Mouse (Mus musculus): ENCODE results near the gene Ssbp2. TPM values are rescaled to one million over a fixed set of nuclear protein-coding genes. Genes with fewer than 3 reads are reported as not detected.

The Ssbp2 gene
- polyA plus RNA-seq (2012), result 31.3 and 47.7 TPM in 2 replicates

GRCm38 (mm10) chr13:91459896-91460620 is at the start of gene Ssbp2:
Gene Ssbp2, plus strand, starts transcription at chr13:91460283.
- no peak for TF ChIP-seq GATA1 (IDR thresholded peaks at IDR 0.05; ENCODE audit: low read length)

GRCm38 (mm10) chr13:91413752-91414503 is 46.2 kb upstream of the Ssbp2 start:
- no peak for TF ChIP-seq GATA1 (IDR thresholded peaks at IDR 0.05; ENCODE audit: low read length)

GRCm38 (mm10) chr13:91415896-91416295 is 44.2 kb upstream of the Ssbp2 start:
- TF ChIP-seq GATA1 (IDR thresholded peaks at IDR 0.05; ENCODE audit: low read length), result no peak

- no peak for TF ChIP-seq GATA1 (IDR thresholded peaks at IDR 0.05; ENCODE audit: low read length)
Measured at GRCm38 (mm10) chr13:91416698-91417097, 43.4 kb upstream of the Ssbp2 start.

GRCm38 (mm10) chr13:91421387-91421949 is 38.6 kb upstream of the Ssbp2 start:
- TF ChIP-seq GATA1 (IDR thresholded peaks at IDR 0.05; ENCODE audit: low read length), result no peak

- no peak for TF ChIP-seq GATA1 (IDR thresholded peaks at IDR 0.05; ENCODE audit: low read length)
Measured at GRCm38 (mm10) chr13:91430867-91431266, 29.2 kb upstream of the Ssbp2 start.

GRCm38 (mm10) chr13:91431392-91432355 is 28.4 kb upstream of the Ssbp2 start:
- no peak for TF ChIP-seq GATA1 (IDR thresholded peaks at IDR 0.05; ENCODE audit: low read length)

- no peak for TF ChIP-seq GATA1 (IDR thresholded peaks at IDR 0.05; ENCODE audit: low read length)
Measured at GRCm38 (mm10) chr13:91433021-91433420, 27.1 kb upstream of the Ssbp2 start.

GRCm38 (mm10) chr13:91437931-91438330 is 22.2 kb upstream of the Ssbp2 start:
- no peak for TF ChIP-seq GATA1 (IDR thresholded peaks at IDR 0.05; ENCODE audit: low read length)

- no peak for TF ChIP-seq GATA1 (IDR thresholded peaks at IDR 0.05; ENCODE audit: low read length)
Measured at GRCm38 (mm10) chr13:91441476-91441875, 18.6 kb upstream of the Ssbp2 start.

GRCm38 (mm10) chr13:91446728-91447127 is 13.4 kb upstream of the Ssbp2 start:
- no peak for TF ChIP-seq GATA1 (IDR thresholded peaks at IDR 0.05; ENCODE audit: low read length)

- no peak for TF ChIP-seq GATA1 (IDR thresholded peaks at IDR 0.05; ENCODE audit: low read length)
Measured at GRCm38 (mm10) chr13:91448936-91449335, 11.1 kb upstream of the Ssbp2 start.

GRCm38 (mm10) chr13:91451405-91452166 is 8.5 kb upstream of the Ssbp2 start:
- no peak for TF ChIP-seq GATA1 (IDR thresholded peaks at IDR 0.05; ENCODE audit: low read length)

- no peak for TF ChIP-seq GATA1 (IDR thresholded peaks at IDR 0.05; ENCODE audit: low read length)
Measured at GRCm38 (mm10) chr13:91452269-91452668, 7.8 kb upstream of the Ssbp2 start.

- TF ChIP-seq GATA1 (IDR thresholded peaks at IDR 0.05; ENCODE audit: low read length), result no peak
Measured at GRCm38 (mm10) chr13:91453236-91453635, 6.8 kb upstream of the Ssbp2 start.
